9 mouse cellular contexts compared by ENCODE assay signal in genomic region chr2:157475437-157476379, GRCm38 (mm10). TPM values are rescaled to one million over a fixed set of nuclear protein-coding genes. Genes with fewer than 3 reads are reported as not detected.
DNase-seq lines count a peak whose midpoint lies in the region; ATAC-seq lines count a peak whose summit lies in the region.
"Had no signal": no experiment of that assay in that cellular context is flagged by ENCODE, and none has a peak within 500 bp of the region (broad histone marks: within the 10 kb centered on the region; RNA-seq: fewer than 3 reads in every experiment).

No protein-coding gene starts in this region.

- H3K9ac ChIP-seq in heart, embryonic 13.5 days, result peak overlapping the region; percentile 3; the same call in 1 of the 2 replicates
- H3K9ac ChIP-seq in embryonic facial prominence, embryonic 12.5 days, result peak overlapping the region; percentile 28
- H3K9ac ChIP-seq in hindbrain, embryonic 16.5 days (ENCODE audit: low read depth, low read length), result peak overlapping the region; percentile 42
- H3K9ac ChIP-seq in neural tube, embryonic 11.5 days (ENCODE audit: low read length), result peak overlapping the region; percentile 61

- H3K4me2 ChIP-seq in heart, embryonic 13.5 days, result no peak overlapping the region
- H3K4me2 ChIP-seq in embryonic facial prominence, embryonic 12.5 days (replicated peaks), result peak overlapping the region; percentile 18; the same call in 1 of the 2 replicates
- no peak overlapping the region for H3K4me2 ChIP-seq in hindbrain, embryonic 16.5 days (ENCODE audit: low read length)
- 0 out of 2 replicates have a peak overlapping the region, but pooled peaks have one; percentile 12 for H3K4me2 ChIP-seq in neural tube, embryonic 11.5 days (ENCODE audit: low read depth)

- no peaks in the 10 kb centered on the region for H3K9me3 ChIP-seq in heart, embryonic 13.5 days
- H3K9me3 ChIP-seq in embryonic facial prominence, embryonic 12.5 days, result no peaks in the 10 kb centered on the region
- H3K9me3 ChIP-seq in hindbrain, embryonic 16.5 days (ENCODE audit: control insufficient read depth, low read length), result no peaks in the 10 kb centered on the region
- no peaks in the 10 kb centered on the region for H3K9me3 ChIP-seq in neural tube, embryonic 11.5 days (ENCODE audit: control insufficient read depth, low read length)

- ATAC-seq in heart, embryonic 13.5 days (ENCODE audit: extremely low read depth, insufficient number of reproducible peaks, low FRiP score, low TSS enrichment), result no peak
- ATAC-seq in embryonic facial prominence, embryonic 12.5 days (ENCODE audit: insufficient number of reproducible peaks, insufficient read depth, low FRiP score, low TSS enrichment), result peak; percentile 25
- peak; percentile 58 for ATAC-seq in hindbrain, embryonic 16.5 days
- ATAC-seq in neural tube, embryonic 11.5 days (ENCODE audit: insufficient read depth, low FRiP score, low TSS enrichment), result peak; percentile 82
- no peak for ATAC-seq in megakaryocyte-erythroid progenitor cell, adult 5-6 weeks (replicated peaks; ENCODE audit: low FRiP score, low TSS enrichment, poor library complexity, severe bottlenecking)

- peaks cover 3% of the 10 kb centered on the region; the same call in 1 of the 2 replicates for H3K27me3 ChIP-seq in heart, embryonic 13.5 days (replicated peaks)
- no peaks in the 10 kb centered on the region for H3K27me3 ChIP-seq in embryonic facial prominence, embryonic 12.5 days
- H3K27me3 ChIP-seq in hindbrain, embryonic 16.5 days (replicated peaks; ENCODE audit: control insufficient read depth, insufficient read depth, low read length), result no peaks in the 10 kb centered on the region
- no peaks in the 10 kb centered on the region for H3K27me3 ChIP-seq in neural tube, embryonic 11.5 days (ENCODE audit: control insufficient read depth, insufficient read depth, low read length)

- 0 out of 2 replicates have a peak, but pooled peaks cover under 1% of the 10 kb centered on the region for H3K36me3 ChIP-seq in heart, embryonic 13.5 days
- H3K36me3 ChIP-seq in embryonic facial prominence, embryonic 12.5 days, result peaks cover 2% of the 10 kb centered on the region; the same call in 1 of the 2 replicates
- H3K36me3 ChIP-seq in hindbrain, embryonic 16.5 days (ENCODE audit: control insufficient read depth, insufficient read depth, low read length), result no peaks in the 10 kb centered on the region
- H3K36me3 ChIP-seq in neural tube, embryonic 11.5 days (ENCODE audit: control insufficient read depth, insufficient read depth, low read length), result no peaks in the 10 kb centered on the region

- peaks cover 58% of the 10 kb centered on the region for H3K4me1 ChIP-seq in heart, embryonic 13.5 days
- peaks cover 98% of the 10 kb centered on the region for H3K4me1 ChIP-seq in embryonic facial prominence, embryonic 12.5 days
- H3K4me1 ChIP-seq in hindbrain, embryonic 16.5 days (ENCODE audit: control insufficient read depth, insufficient read depth, low read depth, low read length), result peaks cover 41% of the 10 kb centered on the region
- peaks cover 52% of the 10 kb centered on the region for H3K4me1 ChIP-seq in neural tube, embryonic 11.5 days (ENCODE audit: control insufficient read depth, insufficient read depth, low read length)

- 31% methylated on average over 13 of the region's 13 CpGs for WGBS in heart, embryonic 13.5 days
- WGBS in embryonic facial prominence, embryonic 12.5 days, result 13% methylated on average over 13 of the region's 13 CpGs
- WGBS in hindbrain, embryonic 16.5 days, result 12% methylated on average over 13 of the region's 13 CpGs
- WGBS in neural tube, embryonic 11.5 days, result 15% methylated on average over 13 of the region's 13 CpGs

- 0 out of 2 replicates have a peak overlapping the region, but pooled peaks have one; percentile 9 for H3K27ac ChIP-seq in heart, embryonic 13.5 days (replicated peaks)
- peak overlapping the region; percentile 97 for H3K27ac ChIP-seq in embryonic facial prominence, embryonic 12.5 days
- peak overlapping the region; percentile 82 for H3K27ac ChIP-seq in hindbrain, embryonic 16.5 days (ENCODE audit: low read depth, low read length)
- peak overlapping the region; percentile 97 for H3K27ac ChIP-seq in neural tube, embryonic 11.5 days (ENCODE audit: low read depth, low read length)

- DNase-seq in heart, postnatal 36 days, result no peak
- peak; percentile 75 for DNase-seq in neural tube, embryonic 11.5 days (ENCODE audit: low spot score)
- DNase-seq in MN1 (ENCODE audit: low spot score), result no peak
- no peak for DNase-seq in ovary, adult 18-20 months (ENCODE audit: low spot score)
- DNase-seq: heart, postnatal 14 days had no signal

- no peak overlapping the region for H3K4me3 ChIP-seq in heart, embryonic 13.5 days
- no peak overlapping the region for H3K4me3 ChIP-seq in embryonic facial prominence, embryonic 12.5 days
- H3K4me3 ChIP-seq in hindbrain, embryonic 16.5 days (ENCODE audit: low read length), result no peak overlapping the region
- H3K4me3 ChIP-seq in neural tube, embryonic 11.5 days (ENCODE audit: low read depth, low read length), result no peak overlapping the region

- intact Hi-C loops in heart, postnatal 36 days (cut with DNase I), result no loop called here

RNA-seq across cellular contexts. Expression of gene Src, which starts 57.5 kb away (rescaled TPM):
- 7.3 and 7.6 TPM in 2 replicates for polyA plus RNA-seq in heart, embryonic 13.5 days (2015; fragmentation: Nextera tagmentation; extraction: Ambion mirVana)
- 1 to 10 TPM; 3.4 to 4.9 TPM for total RNA-seq in heart, postnatal 36 days (2021)
- 30.8 and 37.3 TPM in 2 replicates for polyA plus RNA-seq in embryonic facial prominence, embryonic 12.5 days (2016; fragmentation: Nextera tagmentation; extraction: Ambion mirVana)
- 26.5 and 29.9 TPM in 2 replicates for polyA plus RNA-seq in hindbrain, embryonic 16.5 days (2015; fragmentation: Nextera tagmentation; extraction: Ambion mirVana)
- 15.1 and 17.8 TPM in 2 replicates for polyA plus RNA-seq in neural tube, embryonic 11.5 days (2014; fragmentation: Nextera tagmentation; extraction: Ambion mirVana)
- total RNA-seq in megakaryocyte-erythroid progenitor cell, adult 5-6 weeks (2014; fragmentation: Nextera tagmentation), result 0.42 TPM in 1 of 2 replicates, not detected in the other
- 0.75 and 1.3 TPM in 2 replicates for total RNA-seq in megakaryocyte-erythroid progenitor cell, adult 5-6 weeks (2017)

Comparison
In these comparisons a context has a peak if more than half of its experiments do, and no peak if none do; other contexts are left out.
1. ATAC-seq: peak in embryonic facial prominence, embryonic 12.5 days (single experiment), hindbrain, embryonic 16.5 days (single experiment) and neural tube, embryonic 11.5 days (single experiment); none in heart, embryonic 13.5 days (single experiment) and megakaryocyte-erythroid progenitor cell, adult 5-6 weeks (single experiment).
2. H3K27ac ChIP-seq: peak in every context shown above with its lines; median percentile 97 in embryonic facial prominence, embryonic 12.5 days; 97 in neural tube, embryonic 11.5 days; 82 in hindbrain, embryonic 16.5 days; 9 in heart, embryonic 13.5 days.
3. H3K4me2 ChIP-seq: peak in embryonic facial prominence, embryonic 12.5 days (single experiment) and neural tube, embryonic 11.5 days (single experiment); none in heart, embryonic 13.5 days (single experiment) and hindbrain, embryonic 16.5 days (single experiment).
4. H3K9ac ChIP-seq: peak in every context shown above with its lines; median percentile 61 in neural tube, embryonic 11.5 days; 42 in hindbrain, embryonic 16.5 days; 28 in embryonic facial prominence, embryonic 12.5 days; 3 in heart, embryonic 13.5 days.